ENCODE assay signal across 27 mouse cellular contexts in genomic region chr2:118604091-118604490, GRCm38 (mm10). TPM values are rescaled to one million over a fixed set of nuclear protein-coding genes. Genes with fewer than 3 reads are reported as not detected.
"Had no signal": no experiment of that assay in that cellular context is flagged by ENCODE, and none has a peak within 500 bp of the region (broad histone marks: within the 10 kb centered on the region; RNA-seq: fewer than 3 reads in every experiment).

No protein-coding gene starts in this region.

- ATAC-seq: hindbrain, postnatal 0 days; intestine, embryonic 16.5 days had no signal

- H3K9ac ChIP-seq: heart, embryonic 13.5 days; heart, embryonic 15.5 days; hindbrain, embryonic 13.5 days; hindbrain, embryonic 15.5 days; kidney, embryonic 15.5 days; limb, embryonic 13.5 days; limb, embryonic 15.5 days had no signal

- H3K36me3 ChIP-seq: hindbrain, embryonic 15.5 days had no signal

- H3K4me1 ChIP-seq: hindbrain, embryonic 15.5 days had no signal

- H3K4me3 ChIP-seq: heart, adult 2 months; heart, embryonic 13.5 days; heart, embryonic 15.5 days; hindbrain, embryonic 13.5 days; hindbrain, embryonic 15.5 days; kidney, embryonic 15.5 days; limb, embryonic 13.5 days; limb, embryonic 15.5 days had no signal

- H3K27me3 ChIP-seq: heart, embryonic 13.5 days; heart, embryonic 15.5 days; hindbrain, embryonic 13.5 days; hindbrain, embryonic 15.5 days; kidney, embryonic 15.5 days; limb, embryonic 13.5 days; limb, embryonic 15.5 days had no signal

- H3K4me2 ChIP-seq: heart, embryonic 11.5 days; heart, embryonic 13.5 days; heart, embryonic 15.5 days; hindbrain, embryonic 13.5 days; hindbrain, embryonic 15.5 days; kidney, embryonic 15.5 days; limb, embryonic 13.5 days; limb, embryonic 15.5 days had no signal

- H3K27ac ChIP-seq: heart, adult 2 months; heart, embryonic 13.5 days; heart, embryonic 15.5 days; hindbrain, embryonic 13.5 days; hindbrain, embryonic 15.5 days; hindbrain, postnatal 0 days; kidney, embryonic 15.5 days; kidney, postnatal 0 days; limb, embryonic 13.5 days; limb, embryonic 15.5 days had no signal

- DNase-seq: gastrocnemius, postnatal 14 days; gastrocnemius, postnatal 36 days; heart, adult 2 months; heart, postnatal 14 days; heart, postnatal 36 days; kidney, adult 11 months; kidney, adult 2 months; kidney, adult 9 months; kidney, postnatal 14 days; kidney, postnatal 36 days; layer of hippocampus, adult 9-11 months; layer of hippocampus, postnatal 36 days; left cerebral cortex, postnatal 4 days had no signal

- H3K9me3 ChIP-seq: heart, embryonic 13.5 days; heart, embryonic 15.5 days; hindbrain, embryonic 13.5 days; hindbrain, embryonic 15.5 days; kidney, embryonic 15.5 days; limb, embryonic 15.5 days had no signal

RNA-seq across cellular contexts. Expression of gene Pak6, which starts 59.0 kb away (rescaled TPM):
- total RNA-seq: gastrocnemius, adult 18-20 months; gastrocnemius, adult 8-10 months; hematopoietic stem cell, adult 5-6 weeks had no signal
